Mouse (Mus musculus) bone marrow macrophage, adult 2 months (primary cell): ENCODE measurements at regions not wholly inside any gene's neighbourhood (a gene's known extent, or its start where the extent isn't known, plus 50 kb on each side); places are given as distances from the start of the nearest gene placed in this dataset.

ENCODE experiments used
- CTCF ChIP-seq: IDR thresholded peaks from 2 replicates; pipeline ENCODE4 v1.5.1; 2012; ENCODE audit warnings: low read depth, mild to moderate bottlenecking, low read length, moderate library complexity
- POLR2A ChIP-seq: IDR thresholded peaks from 2 replicates; pipeline ENCODE4 v1.6.1; 2012; ENCODE audit warnings: mild to moderate bottlenecking, low read depth, low read length, borderline replicate concordance

GRCm38 (mm10) chr8:24359022-24359600 is 366.5 kb downstream of the Adam3 start:
- TF ChIP-seq CTCF, result no peak
- TF ChIP-seq POLR2A, result no peak
